Mouse (Mus musculus) leukemia stem cell, adult 10-12 weeks (primary cell): ENCODE data around the gene 5730507C01Rik. TPM values are rescaled to one million over a fixed set of nuclear protein-coding genes. Genes with fewer than 3 reads are reported as not detected.

ENCODE experiments used
- polyA plus RNA-seq: library from polyadenylated mRNA; stranded (reverse); fragments of >175 nt; gene quantifications from 2 replicates; pipeline ENCODE4 v1.2.3, GENCODE M21; 2012; ENCODE audit warnings: low replicate concordance

Gene 5730507C01Rik
- polyA plus RNA-seq: not detected in 2 replicates

DNA sequence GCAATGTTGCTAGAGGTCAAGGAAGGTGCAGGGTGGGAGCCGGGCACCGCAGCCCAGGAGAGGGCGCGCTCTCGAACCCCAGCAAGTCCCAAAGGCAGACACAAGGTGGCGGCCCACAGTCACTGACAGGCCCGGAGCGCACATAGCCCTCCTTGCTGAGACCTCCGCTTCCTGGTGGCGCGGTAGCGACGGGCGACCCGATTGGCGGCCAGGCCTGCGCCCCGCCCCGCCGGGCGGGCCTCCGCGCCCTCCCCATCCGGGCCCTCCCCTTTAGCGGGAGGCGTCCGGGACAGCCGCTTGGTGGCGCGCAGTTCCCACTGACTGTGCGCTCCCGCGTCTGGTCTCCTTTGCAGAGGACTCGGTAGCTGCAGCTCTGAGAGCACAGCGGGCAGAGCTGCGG is at the start of gene 5730507C01Rik:
5730507C01Rik (plus strand) TSS at position 340 of the 400 bp plus-strand sequence.

